8 mouse cellular contexts compared by ENCODE assay signal in the genomic region with DNA sequence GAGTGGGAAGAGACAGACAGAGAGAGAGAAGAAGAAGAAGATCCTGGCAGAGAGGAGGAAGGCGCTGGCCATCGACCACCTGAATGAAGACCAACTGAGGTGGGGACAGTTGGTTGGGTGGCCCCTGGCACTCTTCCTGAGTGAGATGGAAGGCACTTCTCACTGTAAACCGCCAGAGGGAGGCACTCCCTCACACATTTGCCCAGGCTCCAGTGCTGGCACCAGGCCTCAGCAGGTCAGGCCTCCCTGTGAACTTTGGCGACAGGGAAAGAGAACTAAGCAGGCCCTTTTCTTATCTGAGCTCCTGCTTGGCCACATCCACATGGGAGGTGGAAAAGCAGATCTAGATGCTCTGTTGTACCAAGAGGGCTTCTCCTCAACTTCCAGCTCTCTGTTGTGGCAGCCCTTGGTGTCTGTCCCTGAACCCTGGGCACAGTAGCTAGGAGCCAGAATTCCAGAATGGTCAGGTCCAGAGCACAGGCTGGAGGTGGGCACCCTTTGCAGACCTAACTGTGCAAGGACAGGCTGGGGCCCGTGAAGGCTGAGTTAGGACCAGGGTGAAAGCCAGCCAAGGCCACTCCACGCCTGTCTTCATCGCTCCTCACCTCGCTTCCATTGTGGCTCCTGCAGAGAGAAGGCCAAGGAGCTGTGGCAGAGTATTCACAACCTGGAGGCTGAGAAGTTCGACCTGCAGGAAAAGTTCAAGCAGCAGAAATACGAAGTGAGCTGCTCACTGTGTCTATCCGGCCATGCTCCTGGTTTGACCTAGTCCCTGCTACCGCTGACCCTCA. TPM values are rescaled to one million over a fixed set of nuclear protein-coding genes. Genes with fewer than 3 reads are reported as not detected.
DNase-seq lines count a peak whose midpoint lies in the region; ATAC-seq and TF ChIP-seq lines count a peak whose summit lies in the region.

No protein-coding gene starts in this region.

- peak; percentile 21 to 52 for DNase-seq in kidney, adult 8-10 months
- DNase-seq in adrenal gland, postnatal 14 days: peak; percentile 73
- peak; percentile 68 for DNase-seq in liver, postnatal 0 days
- no peak for DNase-seq in spleen, postnatal 36 days (ENCODE audit: low spot score in 2 of 2)

- no peaks in the 10 kb centered on the region for H3K4me1 ChIP-seq in kidney, embryonic 16.5 days (ENCODE audit: insufficient read depth, low read length)
- H3K4me1 ChIP-seq in E14TG2a.4 (replicated peaks; ENCODE audit: low read depth, low read length): peaks cover 27% of the 10 kb centered on the region
- peaks cover 32 to 61% of the 10 kb centered on the region in 2 experiments for H3K4me1 ChIP-seq in heart, embryonic 14.5 days (ENCODE audit: control insufficient read depth in 2 of 2, insufficient read depth in 2 of 2, low read length in 2 of 2)
- peaks cover 4% of the 10 kb centered on the region; the same call in 1 of the 2 replicates for H3K4me1 ChIP-seq in liver, postnatal 0 days (ENCODE audit: insufficient read depth)
- peaks cover 9% of the 10 kb centered on the region; the same call in 1 of the 2 replicates for H3K4me1 ChIP-seq in stomach, embryonic 15.5 days

- no peaks in the 10 kb centered on the region for H3K27me3 ChIP-seq in kidney, embryonic 16.5 days (ENCODE audit: insufficient read depth, low read length)
- H3K27me3 ChIP-seq in E14TG2a.4 (ENCODE audit: insufficient read depth, low read length): peaks cover 42% of the 10 kb centered on the region
- no peaks in the 10 kb centered on the region for H3K27me3 ChIP-seq in heart, embryonic 14.5 days (ENCODE audit: control insufficient read depth, insufficient read depth, low read length)
- no peaks in the 10 kb centered on the region for H3K27me3 ChIP-seq in liver, postnatal 0 days (ENCODE audit: insufficient read depth, low read length)
- H3K27me3 ChIP-seq in stomach, embryonic 15.5 days (replicated peaks): 0 out of 2 replicates have a peak, but pooled peaks cover 3% of the 10 kb centered on the region

- H3K9ac ChIP-seq in kidney, embryonic 16.5 days (replicated peaks; ENCODE audit: low read length): no peak overlapping the region
- peak overlapping the region; percentile 41; the same call in 1 of the 2 replicates for H3K9ac ChIP-seq in heart, embryonic 14.5 days (ENCODE audit: low read length)
- H3K9ac ChIP-seq in liver, postnatal 0 days (replicated peaks): no peak overlapping the region
- H3K9ac ChIP-seq in stomach, embryonic 15.5 days: no peak overlapping the region

- TF ChIP-seq CTCF in E14TG2a.4 (conservative IDR thresholded peaks at IDR 0.05; ENCODE audit: low read length): 0 out of 2 replicates have a peak, but pooled peaks have one; percentile 8
- TF ChIP-seq CTCF in liver, postnatal 0 days (IDR thresholded peaks at IDR 0.05; ENCODE audit: low read depth): peak; percentile 75

- no peak overlapping the region for H3K4me2 ChIP-seq in kidney, embryonic 16.5 days (replicated peaks; ENCODE audit: low read depth, low read length)
- H3K4me2 ChIP-seq in heart, embryonic 14.5 days (ENCODE audit: low read length): no peak overlapping the region
- no peak overlapping the region for H3K4me2 ChIP-seq in liver, postnatal 0 days (ENCODE audit: low read depth, low read length)
- H3K4me2 ChIP-seq in stomach, embryonic 15.5 days: no peak overlapping the region

- no peak overlapping the region for H3K4me3 ChIP-seq in kidney, embryonic 16.5 days (ENCODE audit: low read length)
- H3K4me3 ChIP-seq in E14TG2a.4 (replicated peaks; ENCODE audit: low read length): no peak overlapping the region
- no peak overlapping the region for H3K4me3 ChIP-seq in heart, embryonic 14.5 days (ENCODE audit: control insufficient read depth in 1 of 2, insufficient read depth in 1 of 2, low read depth in 1 of 2, low read length in 2 of 2)
- H3K4me3 ChIP-seq in liver, postnatal 0 days (ENCODE audit: low read depth, low read length): no peak overlapping the region
- no peak overlapping the region for H3K4me3 ChIP-seq in stomach, embryonic 15.5 days (replicated peaks)

- no peaks in the 10 kb centered on the region for H3K9me3 ChIP-seq in kidney, embryonic 16.5 days (ENCODE audit: low read length)
- no peaks in the 10 kb centered on the region for H3K9me3 ChIP-seq in E14TG2a.4 (ENCODE audit: low read length)
- H3K9me3 ChIP-seq in heart, embryonic 14.5 days (ENCODE audit: control insufficient read depth, low read length): no peaks in the 10 kb centered on the region
- H3K9me3 ChIP-seq in liver, postnatal 0 days (ENCODE audit: low read length): no peaks in the 10 kb centered on the region
- H3K9me3 ChIP-seq in stomach, embryonic 15.5 days: no peaks in the 10 kb centered on the region

- no peaks in the 10 kb centered on the region for H3K36me3 ChIP-seq in kidney, embryonic 16.5 days (ENCODE audit: insufficient read depth, low read length)
- no peaks in the 10 kb centered on the region for H3K36me3 ChIP-seq in E14TG2a.4 (ENCODE audit: insufficient read depth, low read length)
- H3K36me3 ChIP-seq in heart, embryonic 14.5 days (ENCODE audit: control insufficient read depth, insufficient read depth, low read length): peaks cover 78% of the 10 kb centered on the region
- H3K36me3 ChIP-seq in liver, postnatal 0 days (replicated peaks; ENCODE audit: insufficient read depth, low read length): no peaks in the 10 kb centered on the region
- no peaks in the 10 kb centered on the region for H3K36me3 ChIP-seq in stomach, embryonic 15.5 days

- no peak for ATAC-seq in kidney, embryonic 16.5 days (ENCODE audit: low FRiP score, low TSS enrichment)
- ATAC-seq in heart, embryonic 14.5 days (ENCODE audit: insufficient number of reproducible peaks, insufficient read depth, low FRiP score, low read depth): no peak
- ATAC-seq in liver, postnatal 0 days: peak; percentile 50; the same call in 1 of the 2 replicates
- ATAC-seq in stomach, embryonic 15.5 days (ENCODE audit: insufficient read depth, low FRiP score, low read depth): no peak

- 67% methylated on average over 12 of the region's 12 CpGs for WGBS in kidney, embryonic 16.5 days
- WGBS in heart, embryonic 14.5 days: 60% methylated on average over 12 of the region's 12 CpGs
- WGBS in liver, postnatal 0 days (ENCODE audit: insufficient replicate concordance): 65% methylated on average over 12 of the region's 12 CpGs
- WGBS in stomach, embryonic 15.5 days: 66% methylated on average over 12 of the region's 12 CpGs

- TF ChIP-seq EP300 in liver, postnatal 0 days (IDR thresholded peaks at IDR 0.05; ENCODE audit: low read depth): no peak

- no peak overlapping the region for H3K27ac ChIP-seq in kidney, embryonic 16.5 days (ENCODE audit: low read length)
- peak overlapping the region in 1 of 2 experiments; percentile 16; a peak in 1 of 4 replicates for H3K27ac ChIP-seq in heart, embryonic 14.5 days (replicated peaks in 1 of 2; ENCODE audit: control insufficient read depth in 1 of 2, insufficient read depth in 1 of 2, low read depth in 2 of 2, low read length in 2 of 2)
- H3K27ac ChIP-seq in liver, postnatal 0 days (ENCODE audit: low read depth): no peak overlapping the region
- H3K27ac ChIP-seq in stomach, embryonic 15.5 days: peak overlapping the region; percentile 13; the same call in 1 of the 2 replicates

RNA-seq across cellular contexts. Expression of gene Tnnt2, which starts 14.8 kb away (rescaled TPM):
- 9.4 and 37.2 TPM in 2 replicates for polyA plus RNA-seq in kidney, embryonic 16.5 days (2015; fragmentation: Nextera tagmentation; extraction: Ambion mirVana)
- 1.3 and 2.6 TPM in 2 replicates for total RNA-seq in adrenal gland, postnatal 14 days (2021)
- polyA plus RNA-seq in heart, embryonic 14.5 days (2014; fragmentation: Nextera tagmentation; extraction: Ambion mirVana): 7,347 and 7,875 TPM in 2 replicates
- 3.2 and 3.6 TPM in 2 replicates for polyA plus RNA-seq in liver, postnatal 0 days (2015; fragmentation: Nextera tagmentation; extraction: Ambion mirVana)
- polyA plus RNA-seq in stomach, embryonic 15.5 days (2015; fragmentation: Nextera tagmentation; extraction: Ambion mirVana): 18.7 and 25.8 TPM in 2 replicates

RNA-seq across cellular contexts. Expression of gene Lad1, which starts 32.5 kb away (rescaled TPM):
- polyA plus RNA-seq in kidney, embryonic 16.5 days (2015; fragmentation: Nextera tagmentation; extraction: Ambion mirVana): 29.1 and 30.8 TPM in 2 replicates
- 0.45 TPM in 1 of 2 replicates, not detected in the other for total RNA-seq in adrenal gland, postnatal 14 days (2021)
- 3.1 and 4.8 TPM in 2 replicates for polyA plus RNA-seq in heart, embryonic 14.5 days (2014; fragmentation: Nextera tagmentation; extraction: Ambion mirVana)
- polyA plus RNA-seq in liver, postnatal 0 days (2015; fragmentation: Nextera tagmentation; extraction: Ambion mirVana): 0.42 and 0.77 TPM in 2 replicates
- 95.0 and 97.1 TPM in 2 replicates for polyA plus RNA-seq in stomach, embryonic 15.5 days (2015; fragmentation: Nextera tagmentation; extraction: Ambion mirVana)

Comparison
In these comparisons a context has a peak if more than half of its experiments do, and no peak if none do; other contexts are left out.
1. DNase-seq: peak in kidney, adult 8-10 months (2 of 2), adrenal gland, postnatal 14 days (single experiment) and liver, postnatal 0 days (single experiment); none in spleen, postnatal 36 days (0 of 2).
2. RNA of gene Tnnt2, which starts 14.8 kb away (polyA plus RNA-seq): 7,347 to 7,875 TPM in heart, embryonic 14.5 days; 9.4 to 37.2 TPM in kidney, embryonic 16.5 days, 18.7 to 25.8 TPM in stomach, embryonic 15.5 days and 3.2 to 3.6 TPM in liver, postnatal 0 days; every median in the first group is over 100 times any median in the second.